Mouse (Mus musculus): ENCODE results near the gene Pkm. TPM values are rescaled to one million over a fixed set of nuclear protein-coding genes. Genes with fewer than 3 reads are reported as not detected.
A peak's percentile ranks its signal among the peaks of the same experiment; 100 is the strongest.

The Pkm gene
- total RNA-seq, 2 experiments from 2014 or later = 1,213 to 1,355 TPM

GRCm38 (mm10) chr9:59695451-59695813, 39.3 kb downstream of the Pkm start:
- no peak for DNase-seq (ENCODE audit: low spot score in 2 of 2)
- intact Hi-C loops (cut with DNase I) = no loop called here

- intact Hi-C loops (cut with DNase I) = no loop called here
- DNase-seq (ENCODE audit: low spot score in 2 of 2) = no peak
Measured at GRCm38 (mm10) chr9:59696381-59696780, 40.2 kb downstream of the Pkm start.

GRCm38 (mm10) chr9:59701094-59701493, 44.9 kb downstream of the Pkm start:
- no peak for DNase-seq (ENCODE audit: low spot score in 2 of 2)
- intact Hi-C loops (cut with DNase I) = no loop called here

GRCm38 (mm10) chr9:59703099-59703498, 46.9 kb downstream of the Pkm start:
- intact Hi-C loops (cut with DNase I) = no loop called here
- DNase-seq (ENCODE audit: low spot score in 2 of 2) = no peak

- DNase-seq (ENCODE audit: low spot score in 2 of 2) = no peak
- intact Hi-C loops (cut with DNase I) = no loop called here
Measured at GRCm38 (mm10) chr9:59706850-59707825, 51.0 kb downstream of the Pkm start.

GRCm38 (mm10) chr9:59709225-59709624, 53.1 kb downstream of the Pkm start:
- no peak for DNase-seq (ENCODE audit: low spot score in 2 of 2)
- intact Hi-C loops (cut with DNase I) = no loop called here

GRCm38 (mm10) chr9:59716275-59716898, 60.2 kb downstream of the Pkm start:
- intact Hi-C loops (cut with DNase I) = no loop called here
- no peak for DNase-seq (ENCODE audit: low spot score in 2 of 2)

GRCm38 (mm10) chr9:59718237-59718636, 62.1 kb downstream of the Pkm start:
- no peak for DNase-seq (ENCODE audit: low spot score in 2 of 2)
- intact Hi-C loops (cut with DNase I) = no loop called here

- DNase-seq (ENCODE audit: low spot score in 2 of 2) = no peak
- intact Hi-C loops (cut with DNase I) = loop anchor here (5.0 to 10.0 kb wide), 2 partner anchors 246 to 514 kb away; no protein-coding TSS in a partner anchor
Measured at GRCm38 (mm10) chr9:59721144-59721543, 65.0 kb downstream of the Pkm start.

- intact Hi-C loops (cut with DNase I) = loop anchor here (5.0 to 10.0 kb wide), 2 partner anchors 244 to 512 kb away; no protein-coding TSS in a partner anchor
- peak; percentile 67 to 72 for DNase-seq (ENCODE audit: low spot score in 2 of 2)
Measured at GRCm38 (mm10) chr9:59723096-59723657, 67.0 kb downstream of the Pkm start.

GRCm38 (mm10) chr9:59723791-59724442, 67.7 kb downstream of the Pkm start:
- intact Hi-C loops (cut with DNase I) = loop anchor here (5.0 to 10.0 kb wide), 2 partner anchors 243 to 511 kb away; no protein-coding TSS in a partner anchor

GRCm38 (mm10) chr9:59725515-59725914, 69.3 kb downstream of the Pkm start:
- intact Hi-C loops (cut with DNase I) = loop anchor here (10.0 kb wide), 1 partner anchor 509 kb away; no protein-coding TSS in a partner anchor
- no peak for DNase-seq (ENCODE audit: low spot score in 2 of 2)

More at GRCm38 (mm10) chr9:59723791-59724442, 67.7 kb downstream of the Pkm start:
- peak; percentile 38 to 45 for DNase-seq (ENCODE audit: low spot score in 2 of 2)

- intact Hi-C loops (cut with DNase I) = loop anchor here (10.0 kb wide), 1 partner anchor 507 kb away; no protein-coding TSS in a partner anchor
- DNase-seq (ENCODE audit: low spot score in 2 of 2) = no peak
Measured at GRCm38 (mm10) chr9:59727569-59728286, 71.6 kb downstream of the Pkm start.

Other genes with a start within 250 kb of the Pkm start
- 100 to 1,000 TPM; 101 to 125 TPM for gene Arih1, start 169.8 kb upstream of the Pkm start, total RNA-seq (2021)
- gene Hexa, start 116.8 kb upstream of the Pkm start, total RNA-seq (2021) = 10 to 100 TPM; 47.0 to 50.8 TPM
- gene Tmem202, start 116.5 kb upstream of the Pkm start, total RNA-seq (2021) = 1 to 10 TPM; 3.9 to 5.3 TPM
- 10 to 100 TPM; 21.4 to 28.7 TPM for gene Celf6, start 78.5 kb upstream of the Pkm start, total RNA-seq (2021)
- 100 to 1,000 TPM; 152 to 159 TPM for gene Parp6, start 39.1 kb upstream of the Pkm start, total RNA-seq (2021)
- 10 to 100 TPM; 10.4 to 10.8 TPM for gene Gramd2, start 23.8 kb downstream of the Pkm start, total RNA-seq (2021)
- gene Senp8, start 94.3 kb downstream of the Pkm start, total RNA-seq (2021) = 1 to 10 TPM; 7.6 to 9.0 TPM
- 10 to 100 TPM; 65.6 to 95.9 TPM for gene Myo9a, start 94.5 kb downstream of the Pkm start, total RNA-seq (2021)

All from left cerebral cortex, postnatal 36 days (tissue).